Mouse (Mus musculus) large intestine, adult 2 months (tissue): ENCODE measurements around the gene Ppip5k1. TPM values are rescaled to one million over a fixed set of nuclear protein-coding genes. Genes with fewer than 3 reads are reported as not detected.

ENCODE experiments used
- polyA plus RNA-seq: library from polyadenylated mRNA; depleted of rRNA; stranded (reverse); fragments of >200 nt; gene quantifications from 2 replicates; pipeline ENCODE4 v1.2.3, GENCODE M21; 2012; rRNA removed

Gene Ppip5k1
- polyA plus RNA-seq, 1 experiment = 27.1 TPM

Other genes with a start within 250 kb of the Ppip5k1 start
- gene Tgm7, start 245.6 kb downstream of the Ppip5k1 start, polyA plus RNA-seq = not detected in 2 replicates
- 2.2 and 2.9 TPM in 2 replicates for gene Adal, start 215.0 kb downstream of the Ppip5k1 start, polyA plus RNA-seq
- gene Lcmt2, start 214.7 kb downstream of the Ppip5k1 start, polyA plus RNA-seq = 8.6 and 9.3 TPM in 2 replicates
- gene Tubgcp4, start 184.7 kb downstream of the Ppip5k1 start, polyA plus RNA-seq = 13.4 and 27.9 TPM in 2 replicates
- gene Zscan29, start 184.3 kb downstream of the Ppip5k1 start, polyA plus RNA-seq = 2.4 and 4.6 TPM in 2 replicates
- 13.1 and 14.6 TPM in 2 replicates for gene Trp53bp1, start 84.0 kb downstream of the Ppip5k1 start, polyA plus RNA-seq
- 1.5 and 4.1 TPM in 2 replicates for gene Map1a, start 65.8 kb downstream of the Ppip5k1 start, polyA plus RNA-seq
- 912 and 1,609 TPM in 2 replicates for gene Ckmt1, start 2.3 kb upstream of the Ppip5k1 start, polyA plus RNA-seq
- 0.19 and 0.41 TPM in 2 replicates for gene Strc, start 31.8 kb upstream of the Ppip5k1 start, polyA plus RNA-seq
- gene Pdia3, start 58.4 kb upstream of the Ppip5k1 start, polyA plus RNA-seq = 405 and 622 TPM in 2 replicates
- gene Catsper2, start 58.4 kb upstream of the Ppip5k1 start, polyA plus RNA-seq = 1.1 and 1.3 TPM in 2 replicates
- 4.1 and 4.7 TPM in 2 replicates for gene Ell3, start 88.9 kb upstream of the Ppip5k1 start, polyA plus RNA-seq
- gene Serf2, start 93.8 kb upstream of the Ppip5k1 start, polyA plus RNA-seq = 399 and 485 TPM in 2 replicates
- gene Hypk, start 97.9 kb upstream of the Ppip5k1 start, polyA plus RNA-seq = 6.8 and 7.5 TPM in 2 replicates
- 0.16 and 0.30 TPM in 2 replicates for gene Serinc4, start 101.4 kb upstream of the Ppip5k1 start, polyA plus RNA-seq
- gene Mfap1b, start 118.7 kb upstream of the Ppip5k1 start, polyA plus RNA-seq = 2.4 and 2.9 TPM in 2 replicates
- 2.9 TPM in 2 replicates for gene Mfap1a, start 151.3 kb upstream of the Ppip5k1 start, polyA plus RNA-seq
- 3.7 and 4.9 TPM in 2 replicates for gene Wdr76, start 151.3 kb upstream of the Ppip5k1 start, polyA plus RNA-seq